Mouse (Mus musculus): ENCODE data around the gene Ccdc9.

The Ccdc9 gene

DNA sequence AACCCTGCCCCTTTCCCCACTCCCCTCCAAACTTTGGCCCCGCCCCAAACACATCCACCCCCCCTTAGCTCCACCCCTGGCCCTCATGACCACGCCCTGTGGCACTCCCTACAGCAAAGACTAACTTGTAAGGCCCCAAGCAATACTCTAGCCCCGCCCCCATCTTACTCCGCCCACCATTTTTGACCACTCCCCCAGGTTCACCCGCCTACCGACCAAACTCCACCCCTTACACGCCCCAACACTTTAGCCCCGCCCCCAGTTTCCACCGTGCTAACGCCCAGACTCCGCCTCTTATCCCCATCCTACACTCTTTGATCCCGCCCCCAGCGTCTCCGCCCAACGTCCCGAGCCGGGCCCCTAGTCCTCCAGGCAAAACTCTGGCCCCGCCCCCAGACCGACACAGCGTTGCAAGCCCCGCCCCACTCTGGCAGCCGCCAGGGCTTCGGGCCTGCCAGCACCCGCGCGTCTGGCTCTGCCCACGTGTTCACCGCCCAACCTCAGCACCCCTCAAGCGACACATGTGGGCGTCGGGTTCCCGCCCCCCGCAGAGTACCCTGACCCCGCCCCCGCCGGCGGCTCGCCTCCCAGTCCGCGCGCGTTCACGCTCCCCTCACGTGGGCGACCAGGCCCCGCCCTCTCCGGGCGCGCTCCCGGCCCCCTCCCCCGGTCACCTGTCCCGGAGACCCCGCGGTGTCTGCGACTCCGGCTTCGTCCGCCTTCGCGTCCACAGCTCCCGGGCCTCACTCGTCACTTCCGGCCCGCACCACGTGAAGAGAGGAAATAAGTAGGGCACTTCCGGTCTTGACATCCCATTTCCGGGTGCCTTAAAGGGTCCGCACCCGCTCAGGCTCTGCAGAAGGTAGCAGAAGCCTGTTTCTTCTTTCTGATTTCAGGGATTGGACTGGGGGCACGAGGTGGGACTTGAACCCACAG is at the start of gene Ccdc9:
TSS of gene Ccdc9 (minus strand) at position 770 of the 936 bp plus-strand sequence.
- peak; percentile 100 for DNase-seq (ENCODE audit: low read depth)

DNA sequence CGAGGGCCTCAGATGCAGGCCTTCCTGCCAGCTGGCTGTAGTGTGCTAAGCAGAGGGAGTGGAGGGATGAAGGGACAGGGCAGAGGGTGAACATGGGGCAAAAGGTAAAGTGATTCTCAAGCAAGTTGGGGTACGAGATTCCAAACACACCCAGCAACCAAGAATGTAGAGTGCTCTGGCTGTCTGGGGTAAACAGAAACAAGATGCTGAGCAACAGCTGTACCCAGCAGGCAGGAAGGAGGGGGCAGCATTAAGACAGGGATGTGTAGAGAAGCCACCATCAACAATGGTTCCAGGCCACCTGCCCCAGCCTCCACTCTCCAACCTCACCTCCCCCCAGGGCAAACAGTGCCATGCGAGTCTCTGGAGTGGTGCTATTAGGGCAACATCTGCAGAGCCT is 42.6 kb upstream of the Ccdc9 start:
- DNase-seq (ENCODE audit: low read depth), result no peak

GRCm38 (mm10) chr7:16326607-16326971 is 40.0 kb upstream of the Ccdc9 start:
- no peak for DNase-seq (ENCODE audit: low read depth)

DNA sequence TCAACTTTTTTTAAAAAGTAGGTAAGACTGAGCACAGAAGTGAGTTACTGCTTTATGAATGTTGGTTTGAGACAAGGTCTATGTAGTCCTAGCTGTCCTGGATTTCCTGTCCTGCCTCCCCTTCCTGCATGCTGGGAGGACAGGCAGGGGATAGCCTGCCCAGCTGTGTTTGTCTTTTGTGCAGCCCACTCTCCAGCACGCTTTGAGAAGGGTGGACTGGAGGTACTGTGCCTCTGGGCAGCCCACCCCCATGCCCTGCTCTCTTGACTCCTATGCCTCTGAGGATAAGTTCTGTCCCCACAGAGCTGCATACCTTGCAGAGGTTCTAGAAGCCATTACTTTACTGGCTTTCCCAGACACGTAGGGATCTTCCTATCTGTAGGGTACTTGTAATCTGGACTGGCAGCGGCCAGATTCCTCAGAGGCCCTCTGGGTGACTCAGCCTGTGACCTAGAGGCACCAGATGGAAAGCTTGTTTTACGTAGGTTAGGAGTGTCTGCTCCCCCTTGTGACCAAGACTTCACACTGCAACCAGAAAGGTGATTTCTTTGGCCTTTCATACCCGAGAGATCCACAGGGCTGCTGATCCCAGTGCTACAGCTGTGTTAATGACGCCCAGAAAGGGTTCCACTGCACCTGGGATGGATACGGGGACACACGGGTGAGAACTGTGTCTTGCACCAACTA is 39.5 kb upstream of the Ccdc9 start:
- DNase-seq (ENCODE audit: low read depth), result peak; percentile 87

DNA sequence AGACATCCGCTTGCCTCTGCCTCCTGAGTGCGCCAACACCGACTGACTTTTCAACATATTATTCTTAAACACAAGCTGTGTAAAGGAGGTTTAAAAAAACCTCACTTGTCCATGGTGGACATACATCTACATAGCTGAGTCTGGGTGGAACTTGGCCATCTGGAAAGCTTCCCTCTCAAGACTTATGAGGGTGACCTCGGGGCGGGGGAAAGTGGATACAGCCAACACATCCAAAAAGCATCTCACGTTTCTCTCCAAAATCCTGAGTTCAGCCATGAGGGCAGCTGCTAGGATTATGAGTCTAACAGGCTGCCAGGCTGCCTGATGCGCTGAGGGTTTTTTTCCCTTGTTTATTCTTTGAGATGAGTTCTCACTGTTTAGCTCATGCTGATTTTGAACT is 38.1 kb upstream of the Ccdc9 start:
- no peak for DNase-seq (ENCODE audit: low read depth)

DNA sequence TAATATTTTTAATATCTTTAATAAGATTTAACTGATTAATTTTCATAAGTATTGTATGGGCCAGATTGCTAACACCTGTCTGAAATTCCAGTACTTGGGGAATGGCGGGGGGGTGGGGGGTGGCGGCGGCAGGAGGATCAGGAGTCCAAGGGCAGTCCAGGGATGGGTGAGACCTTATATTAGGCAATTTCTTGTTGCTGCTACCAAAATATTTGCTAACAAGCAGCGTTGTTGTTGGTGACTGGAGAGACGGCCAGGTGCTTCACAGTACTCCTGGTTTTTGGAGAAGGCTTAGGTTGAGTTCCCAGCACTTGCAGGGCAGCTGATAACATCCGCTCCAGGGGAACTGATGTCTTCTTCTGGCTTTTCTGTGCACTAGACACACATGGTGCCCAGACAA is 33.9 kb upstream of the Ccdc9 start:
- DNase-seq (ENCODE audit: low read depth), result no peak

GRCm38 (mm10) chr7:16319216-16319615 is 32.6 kb upstream of the Ccdc9 start:
- DNase-seq (ENCODE audit: low read depth), result no peak

GRCm38 (mm10) chr7:16317094-16317493 is 30.5 kb upstream of the Ccdc9 start:
- no peak for DNase-seq (ENCODE audit: low read depth)

DNA sequence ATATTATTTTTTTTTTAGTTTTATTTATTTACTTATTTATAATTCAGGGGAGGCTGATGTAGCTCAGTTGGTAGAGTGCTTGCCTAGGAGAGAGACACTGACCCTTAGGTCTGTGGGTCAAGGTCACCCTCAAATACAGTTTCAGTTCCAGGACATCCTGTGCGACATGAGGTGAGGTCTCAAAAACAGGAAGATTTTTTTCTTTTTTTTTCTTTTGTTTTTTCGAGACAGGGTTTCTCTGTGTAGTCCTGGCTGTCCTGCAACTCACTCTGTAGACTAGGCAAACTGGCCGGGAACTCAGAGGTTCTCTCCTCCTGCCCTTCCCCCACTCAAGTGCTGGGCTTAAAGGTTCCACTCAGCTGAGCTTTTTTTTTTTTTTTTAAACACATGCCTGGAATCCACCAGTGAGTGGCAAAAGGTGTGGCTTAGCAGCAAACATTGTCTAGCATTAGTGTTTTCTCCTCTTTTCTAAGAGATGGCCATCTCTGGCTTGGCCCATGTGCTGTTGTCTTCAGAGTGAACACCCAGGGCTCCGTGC is 28.7 kb upstream of the Ccdc9 start:
- DNase-seq (ENCODE audit: low read depth), result no peak

DNA sequence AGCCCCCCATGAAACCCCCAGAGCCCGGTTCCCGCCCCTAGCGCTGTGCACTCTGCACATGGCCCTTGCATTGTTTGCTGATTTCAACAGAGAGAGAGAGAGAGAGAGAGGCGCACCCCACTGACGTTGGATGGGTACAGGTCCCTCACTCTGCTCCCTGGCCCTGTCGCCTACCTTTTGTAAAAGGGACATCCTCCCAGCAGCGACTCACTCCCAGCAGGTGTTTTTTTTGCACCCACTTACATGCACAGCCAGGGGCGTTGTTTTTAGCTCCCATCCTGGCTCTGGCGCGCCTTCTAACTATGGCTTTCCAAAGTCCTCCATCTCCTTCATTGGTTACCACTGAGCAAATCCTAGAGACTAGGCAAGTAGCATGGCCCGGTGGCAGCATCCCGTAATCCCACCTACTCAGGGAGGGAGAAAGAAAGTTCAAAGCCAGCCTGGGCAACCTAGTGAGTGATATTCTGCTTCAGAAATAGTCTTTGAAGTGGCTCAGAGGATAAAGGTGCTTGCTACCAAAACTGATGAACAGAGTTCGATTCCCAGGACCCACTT is 27.7 kb upstream of the Ccdc9 start:
- DNase-seq (ENCODE audit: low read depth), result no peak

DNA sequence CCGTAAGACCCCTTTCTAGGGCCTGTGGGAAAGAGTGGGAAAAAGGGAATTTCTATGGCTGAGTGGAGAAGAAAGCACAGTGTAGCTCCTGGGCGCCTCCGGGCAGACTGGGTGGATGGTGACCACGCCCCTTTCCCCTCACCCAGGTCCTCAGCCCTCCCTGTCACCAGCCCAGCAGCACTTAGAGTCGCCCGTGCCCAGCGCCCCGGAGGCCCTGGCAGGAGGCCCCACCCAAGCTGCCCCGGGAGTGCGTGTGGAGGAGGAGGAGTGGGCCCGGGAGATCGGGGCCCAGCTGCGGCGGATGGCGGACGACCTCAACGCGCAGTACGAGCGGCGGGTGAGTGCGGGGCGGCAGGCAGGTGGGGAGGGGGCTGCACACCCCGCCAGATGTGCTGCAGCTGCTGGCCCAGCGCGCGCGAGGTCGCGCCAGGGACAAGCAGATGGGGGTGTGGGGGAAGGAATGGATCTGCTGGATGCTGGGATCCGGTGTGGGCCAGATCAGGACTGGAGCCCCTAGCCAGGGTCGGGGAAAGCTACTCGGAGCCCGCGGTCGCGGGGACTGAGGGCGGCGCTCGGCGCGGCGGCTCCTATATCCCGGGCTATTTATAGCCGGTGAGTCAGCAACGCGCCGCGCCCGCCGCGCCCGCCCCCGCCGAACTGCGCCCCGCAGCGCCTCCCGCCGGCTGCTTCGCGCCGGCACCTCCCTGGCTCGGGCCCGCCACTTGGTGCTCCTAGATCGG is 27.1 kb upstream of the Ccdc9 start:
- DNase-seq (ENCODE audit: low read depth), result peak; percentile 87

DNA sequence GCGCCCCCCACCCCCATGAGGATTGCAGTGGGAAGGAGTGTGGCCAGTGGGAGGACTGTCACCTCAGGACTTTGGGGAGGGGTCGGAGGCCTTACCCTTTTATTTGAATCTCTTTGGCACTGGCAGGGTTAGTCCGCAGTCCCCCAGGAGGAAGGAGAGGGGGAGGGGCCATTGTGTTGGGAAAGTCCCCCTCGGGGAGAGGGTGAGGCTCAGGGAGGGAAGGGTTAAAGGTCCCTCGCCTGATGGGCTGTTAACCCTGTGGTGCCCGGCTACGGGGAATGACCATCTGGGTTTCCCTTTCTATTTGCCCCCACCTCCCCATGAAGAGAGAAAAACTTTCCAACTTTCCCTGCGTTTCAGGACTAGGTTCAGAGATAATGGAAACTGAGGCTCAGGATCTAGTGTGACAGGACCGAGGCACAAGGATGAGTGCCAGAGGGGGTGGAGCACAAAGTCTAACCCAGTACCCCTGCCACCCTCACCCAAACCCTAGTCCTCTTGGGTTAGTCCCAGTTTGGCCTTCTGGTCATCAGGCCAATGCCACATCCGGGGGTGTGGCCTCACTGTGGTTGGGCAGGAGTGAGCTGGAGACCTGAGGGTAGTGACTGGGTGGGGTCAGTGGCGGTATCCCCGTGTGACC is 26.2 kb upstream of the Ccdc9 start:
- peak; percentile 85 for DNase-seq (ENCODE audit: low read depth)

DNA sequence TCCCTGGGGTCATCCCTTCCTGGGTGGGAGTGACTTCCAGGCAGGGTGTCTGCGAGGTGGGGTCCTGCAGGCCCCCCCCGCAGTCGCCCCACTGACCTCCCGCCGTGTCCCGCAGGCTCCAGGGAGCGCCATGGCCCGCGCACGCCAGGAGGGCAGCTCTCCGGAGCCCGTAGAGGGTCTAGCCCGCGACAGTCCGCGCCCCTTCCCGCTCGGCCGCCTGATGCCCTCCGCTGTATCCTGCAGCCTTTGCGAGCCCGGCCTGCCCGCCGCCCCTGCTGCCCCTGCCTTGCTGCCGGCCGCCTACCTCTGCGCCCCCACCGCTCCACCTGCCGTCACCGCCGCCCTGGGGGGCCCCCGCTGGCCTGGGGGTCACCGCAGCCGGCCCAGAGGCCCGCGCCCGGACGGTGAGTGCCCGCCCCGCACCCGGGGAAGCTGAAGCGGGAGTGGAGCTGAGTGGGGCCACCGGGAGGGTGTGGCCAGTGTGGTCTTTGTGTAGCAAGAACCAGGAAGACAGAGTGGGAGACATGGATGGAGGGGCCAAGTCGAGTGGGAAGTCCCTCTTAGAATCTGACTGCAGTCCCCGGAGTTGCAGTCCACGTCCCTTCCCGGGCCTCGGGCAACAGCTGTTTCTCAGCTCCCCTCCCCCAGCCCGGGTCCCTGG is 25.5 kb upstream of the Ccdc9 start:
- DNase-seq (ENCODE audit: low read depth), result no peak

- peak; percentile 74 for DNase-seq (ENCODE audit: low read depth)
These were observed 24.9 kb upstream of the Ccdc9 start for GRCm38 (mm10) chr7:16311453-16312004.

GRCm38 (mm10) chr7:16310521-16311452 is 24.2 kb upstream of the Ccdc9 start:
- peak; percentile 77 for DNase-seq (ENCODE audit: low read depth)

DNA sequence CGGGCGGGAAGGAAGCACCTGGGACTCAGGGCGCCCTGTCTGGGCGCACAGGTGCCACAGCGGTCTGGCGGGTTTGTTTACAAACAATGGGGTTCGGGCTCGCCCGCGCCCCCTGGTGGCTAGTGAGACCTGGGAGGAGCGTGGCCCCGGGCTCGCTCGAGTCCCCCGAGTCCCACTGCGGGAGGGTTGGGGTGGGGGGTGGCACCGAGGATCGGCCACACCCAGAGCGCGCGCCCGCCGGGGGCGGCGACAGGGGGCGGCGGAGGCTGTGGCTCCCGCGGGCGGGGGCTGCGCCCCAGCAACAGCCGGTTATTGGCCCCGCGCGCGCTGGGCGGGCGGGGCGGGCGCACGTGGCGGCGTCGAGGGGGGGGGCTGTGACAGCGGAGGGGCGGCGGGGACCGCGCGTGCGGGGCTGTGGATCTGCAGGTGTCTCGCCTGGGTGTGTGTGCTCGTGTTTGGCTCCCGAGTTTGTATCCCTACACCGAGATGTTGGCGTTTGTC is 23.5 kb upstream of the Ccdc9 start:
- peak; percentile 95 for DNase-seq (ENCODE audit: low read depth)

DNA sequence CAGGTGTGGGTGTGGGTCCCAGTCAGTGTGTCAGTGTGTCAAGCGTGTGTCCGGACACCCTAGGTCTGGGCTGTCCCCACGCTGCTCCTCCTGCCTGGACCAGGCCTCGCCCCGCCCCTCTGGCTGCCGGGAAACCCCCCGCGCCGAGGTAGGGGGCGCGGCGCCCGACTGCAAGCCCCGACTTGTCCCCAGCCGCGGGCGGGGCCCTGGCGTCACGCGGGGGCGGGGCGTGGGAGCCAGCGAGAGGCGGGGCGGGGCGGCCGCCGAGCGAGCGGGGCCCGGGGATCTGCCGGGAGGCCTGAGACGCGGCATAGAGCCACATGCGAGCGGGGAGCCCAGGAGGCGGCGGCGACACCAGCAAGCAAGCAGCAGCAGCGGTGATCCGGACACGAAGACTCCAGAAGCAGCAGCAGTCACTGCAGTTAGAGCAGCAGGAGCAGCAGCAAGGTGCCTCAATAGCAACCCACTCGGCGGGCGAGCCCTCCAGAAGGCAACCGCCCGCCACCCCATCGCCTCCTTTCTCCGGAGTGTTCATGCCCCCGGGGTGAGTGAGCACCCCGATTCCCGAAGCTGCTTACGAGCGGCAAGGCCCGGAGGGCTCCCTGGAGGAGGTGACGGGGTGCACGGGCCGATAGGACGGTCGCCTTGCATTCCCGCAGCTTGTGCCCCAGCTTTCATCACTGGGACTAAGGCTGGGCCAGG is 22.9 kb upstream of the Ccdc9 start:
- DNase-seq (ENCODE audit: low read depth), result peak; percentile 94

DNA sequence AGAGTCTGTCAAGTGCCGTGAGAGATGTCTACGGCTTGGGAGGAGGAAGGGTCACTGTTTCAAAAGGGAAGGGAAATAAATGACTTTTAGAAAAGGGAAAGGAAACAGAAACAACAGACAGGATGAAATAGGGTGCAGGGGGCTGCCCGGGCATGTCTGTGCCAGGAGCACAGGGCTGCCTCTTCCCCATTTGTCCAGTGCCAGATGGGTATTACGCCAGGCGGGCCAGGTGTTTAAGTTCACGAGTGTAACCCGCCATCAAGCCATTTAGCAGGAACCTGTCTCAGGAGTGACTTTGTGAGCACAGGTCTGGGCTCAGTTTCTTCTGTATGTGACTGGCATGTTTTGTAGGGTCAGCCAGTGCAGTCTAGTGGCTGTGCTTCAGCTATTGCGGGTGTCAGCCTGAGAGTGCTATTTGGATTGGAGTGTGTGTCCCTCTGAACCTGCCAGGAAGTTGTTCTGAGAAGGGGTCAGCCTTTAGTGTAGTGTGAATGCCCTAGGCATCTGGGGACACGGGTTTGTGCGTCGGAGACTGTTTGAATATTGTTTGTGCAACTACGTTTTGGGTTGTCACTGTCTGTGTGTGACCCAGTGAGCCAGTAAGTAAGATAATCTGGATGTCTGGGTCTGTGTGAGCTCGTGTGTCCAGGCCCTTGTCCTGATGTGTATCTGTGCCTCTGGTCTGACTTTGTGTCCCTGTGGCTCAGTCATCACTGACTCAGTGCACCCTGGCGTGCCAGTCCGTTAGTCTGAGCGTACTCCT is 22.1 kb upstream of the Ccdc9 start:
- DNase-seq (ENCODE audit: low read depth), result peak; percentile 57
